Mouse (Mus musculus): ENCODE measurements around the gene Kcnk12. TPM values are rescaled to one million over a fixed set of nuclear protein-coding genes. Genes with fewer than 3 reads are reported as not detected.

Kcnk12 gene
- total and polyA plus RNA-seq, 3 experiments, result not detected

GRCm38 (mm10) chr17:87731962-87732361 is 65.8 kb downstream of the Kcnk12 start:
- no peak for DNase-seq (ENCODE audit: low read depth, low spot score)

GRCm38 (mm10) chr17:87726489-87727356 is 71.1 kb downstream of the Kcnk12 start:
- no peak for DNase-seq (ENCODE audit: low read depth, low spot score)
- H3K27ac ChIP-seq (ENCODE audit: control insufficient read depth, low read depth, low read length), result no peak overlapping the region
- no peak overlapping the region for H3K4me3 ChIP-seq (ENCODE audit: control insufficient read depth in 1 of 2, insufficient read depth in 1 of 2, low read depth in 2 of 2, low read length in 2 of 2)
- H3K9me3 ChIP-seq (replicated peaks; ENCODE audit: insufficient read depth, low read length), result no peaks in the 10 kb centered on the region
- H3K27me3 ChIP-seq (ENCODE audit: control insufficient read depth in 1 of 2, insufficient read depth in 2 of 2, low read length in 2 of 2), result no peaks in the 10 kb centered on the region
- no peaks in the 10 kb centered on the region for H3K79me2 ChIP-seq (ENCODE audit: control insufficient read depth, insufficient read depth, low read length, poor library complexity)
- H3K9ac ChIP-seq (ENCODE audit: control insufficient read depth, low read depth, low read length, poor library complexity, severe bottlenecking), result no peak overlapping the region
- no peaks in the 10 kb centered on the region for H3K4me1 ChIP-seq (ENCODE audit: control insufficient read depth in 1 of 2, insufficient read depth in 2 of 2, low read length in 2 of 2)
- peaks cover 0 to 4% of the 10 kb centered on the region in 2 experiments; a peak in 2 of 4 replicates for H3K36me3 ChIP-seq (ENCODE audit: control insufficient read depth in 1 of 2, insufficient read depth in 2 of 2, low read length in 2 of 2)
- TF ChIP-seq EP300 (IDR thresholded peaks at IDR 0.05; ENCODE audit: low read depth in 1 of 2, low read length in 2 of 2), result no peak
- no peak for TF ChIP-seq POLR2AphosphoS2 (IDR thresholded peaks at IDR 0.05; ENCODE audit: low read length)
- TF ChIP-seq CTCF (IDR thresholded peaks at IDR 0.05 in 2 of 3, conservative IDR thresholded peaks at IDR 0.05 in 1 of 3; ENCODE audit: control insufficient read depth in 1 of 3, insufficient read depth in 1 of 3, low read depth in 2 of 3, low read length in 3 of 3, poor library complexity in 1 of 3, severe bottlenecking in 1 of 3), result no peak
- no peak for TF ChIP-seq RCOR1 (IDR thresholded peaks at IDR 0.05; ENCODE audit: low read depth, low read length)
- no peak for TF ChIP-seq RAD21 (IDR thresholded peaks at IDR 0.05; ENCODE audit: low read depth, low read length)
- TF ChIP-seq SMC3 (IDR thresholded peaks at IDR 0.05; ENCODE audit: low read depth, low read length), result no peak
- TF ChIP-seq USF2 (IDR thresholded peaks at IDR 0.05; ENCODE audit: borderline replicate concordance in 1 of 2, insufficient read depth in 1 of 2, low read depth in 1 of 2, low read length in 2 of 2), result no peak
- no peak for TF ChIP-seq JUND (IDR thresholded peaks at IDR 0.05; ENCODE audit: low read depth, low read length)
- no peak for TF ChIP-seq NELFE (IDR thresholded peaks at IDR 0.05; ENCODE audit: low read depth, low read length)
- no peak for TF ChIP-seq ZMIZ1 (IDR thresholded peaks at IDR 0.05; ENCODE audit: low read depth, low read length)
- TF ChIP-seq ZNF384 (IDR thresholded peaks at IDR 0.05; ENCODE audit: low read depth, low read length), result no peak
- TF ChIP-seq POLR2A (IDR thresholded peaks at IDR 0.05; ENCODE audit: control insufficient read depth in 1 of 2, insufficient read depth in 1 of 2, low read depth in 1 of 2, low read length in 2 of 2, poor library complexity in 1 of 2), result no peak
- no peak for TF ChIP-seq SIN3A (IDR thresholded peaks at IDR 0.05; ENCODE audit: low read length)

More at GRCm38 (mm10) chr17:87731962-87732361, 65.8 kb downstream of the Kcnk12 start:
- Histone ChIP-seq H3K4me3 (ENCODE audit: control insufficient read depth in 1 of 2, insufficient read depth in 1 of 2, low read depth in 2 of 2, low read length in 2 of 2) (no peak overlapping the region), H3K9me3 (replicated peaks; ENCODE audit: insufficient read depth, low read length) (no peaks in the 10 kb centered on the region), H3K4me1 (ENCODE audit: control insufficient read depth in 1 of 2, insufficient read depth in 2 of 2, low read length in 2 of 2) (no peaks in the 10 kb centered on the region), H3K36me3 (ENCODE audit: control insufficient read depth in 1 of 2, insufficient read depth in 2 of 2, low read length in 2 of 2) (no peaks in the 10 kb centered on the region), H3K79me2 (ENCODE audit: control insufficient read depth, insufficient read depth, low read length, poor library complexity) (no peaks in the 10 kb centered on the region), H3K27me3 (ENCODE audit: control insufficient read depth in 1 of 2, insufficient read depth in 2 of 2, low read length in 2 of 2) (no peaks in the 10 kb centered on the region), H3K27ac (ENCODE audit: control insufficient read depth, low read depth, low read length) (no peak overlapping the region), H3K9ac (ENCODE audit: control insufficient read depth, low read depth, low read length, poor library complexity, severe bottlenecking) (no peak overlapping the region)
- no peak for TF ChIP-seq MYC (IDR thresholded peaks at IDR 0.05; ENCODE audit: low read depth, low read length)
- no peak for TF ChIP-seq BHLHE40 (IDR thresholded peaks at IDR 0.05; ENCODE audit: borderline replicate concordance, low read depth, low read length)
- TF ChIP-seq ZC3H11A (IDR thresholded peaks at IDR 0.05; ENCODE audit: low read depth, low read length), result no peak
- no peak for TF ChIP-seq MAX (IDR thresholded peaks at IDR 0.05; ENCODE audit: low read length)
- TF ChIP-seq ZKSCAN1 (IDR thresholded peaks at IDR 0.05; ENCODE audit: low read depth, low read length), result no peak
- no peak for TF ChIP-seq CHD2 (IDR thresholded peaks at IDR 0.05; ENCODE audit: low read length)
- no peak for TF ChIP-seq USF1 (IDR thresholded peaks at IDR 0.05; ENCODE audit: low read depth, low read length)
- TF ChIP-seq POLR2AphosphoS2 (IDR thresholded peaks at IDR 0.05; ENCODE audit: low read length), result no peak
- TF ChIP-seq POLR2A (IDR thresholded peaks at IDR 0.05; ENCODE audit: control insufficient read depth in 1 of 2, insufficient read depth in 1 of 2, low read depth in 1 of 2, low read length in 2 of 2, poor library complexity in 1 of 2), result no peak
- TF ChIP-seq ELF1 (IDR thresholded peaks at IDR 0.05; ENCODE audit: low read depth, low read length), result no peak
- no peak for TF ChIP-seq HCFC1 (IDR thresholded peaks at IDR 0.05; ENCODE audit: low read depth, low read length)
- no peak for TF ChIP-seq TAL1 (IDR thresholded peaks at IDR 0.05; ENCODE audit: low read length)
- TF ChIP-seq CTCF (IDR thresholded peaks at IDR 0.05 in 2 of 3, conservative IDR thresholded peaks at IDR 0.05 in 1 of 3; ENCODE audit: control insufficient read depth in 1 of 3, insufficient read depth in 1 of 3, low read depth in 2 of 3, low read length in 3 of 3, poor library complexity in 1 of 3, severe bottlenecking in 1 of 3), result no peak
- TF ChIP-seq JUND (IDR thresholded peaks at IDR 0.05; ENCODE audit: low read depth, low read length), result no peak
- no peak for TF ChIP-seq KAT2A (conservative IDR thresholded peaks at IDR 0.05; ENCODE audit: low read depth, low read length)
- TF ChIP-seq MAZ (IDR thresholded peaks at IDR 0.05; ENCODE audit: low read depth, low read length), result no peak
- TF ChIP-seq MAFK (IDR thresholded peaks at IDR 0.05; ENCODE audit: borderline replicate concordance, low read depth, low read length), result no peak
- TF ChIP-seq ZMIZ1 (IDR thresholded peaks at IDR 0.05; ENCODE audit: low read depth, low read length), result no peak
